Mouse (Mus musculus): ENCODE results near the gene Dhdh.
"Not testable (repeated sequence)": the region's sequence is repeated elsewhere in the genome, so short reads cannot be mapped to it uniquely, and the experiment has no call there.

Dhdh gene

GRCm38 (mm10) chr7:45509912-45510787 is 21.5 kb upstream of the Dhdh start, which contains the start of gene Nucb1:
Nucb1 (minus strand) TSS chr7:45510406.
- DNase-seq (ENCODE audit: low read depth, low spot score) = peak; percentile 96

- no peak for DNase-seq (ENCODE audit: low read depth, low spot score)
Measured at GRCm38 (mm10) chr7:45509181-45509882, 20.7 kb upstream of the Dhdh start.

- DNase-seq (ENCODE audit: low read depth, low spot score) = no peak
Measured at GRCm38 (mm10) chr7:45508561-45508960, 20.0 kb upstream of the Dhdh start.

GRCm38 (mm10) chr7:45507583-45507982 is 19.0 kb upstream of the Dhdh start:
- no peak for DNase-seq (ENCODE audit: low read depth, low spot score)

GRCm38 (mm10) chr7:45498427-45498826 is 9.8 kb upstream of the Dhdh start:
- no peak for DNase-seq (ENCODE audit: low read depth, low spot score)

- DNase-seq (ENCODE audit: low read depth, low spot score) = no peak
Measured at GRCm38 (mm10) chr7:45494548-45494947, 5.9 kb upstream of the Dhdh start.

GRCm38 (mm10) chr7:45492951-45493350 is 4.3 kb upstream of the Dhdh start:
- DNase-seq (ENCODE audit: low read depth, low spot score) = no peak

GRCm38 (mm10) chr7:45492225-45492844 is 3.7 kb upstream of the Dhdh start:
- no peak for DNase-seq (ENCODE audit: low read depth, low spot score)

- peak; percentile 36 for DNase-seq (ENCODE audit: low read depth, low spot score)
Measured at GRCm38 (mm10) chr7:45491264-45491663, 2.7 kb upstream of the Dhdh start.

GRCm38 (mm10) chr7:45490822-45491221 is 2.2 kb upstream of the Dhdh start:
- no peak for DNase-seq (ENCODE audit: low read depth, low spot score)

GRCm38 (mm10) chr7:45489578-45489977 is 973 bp upstream of the Dhdh start:
- no peak for DNase-seq (ENCODE audit: low read depth, low spot score)

- no peak for DNase-seq (ENCODE audit: low read depth, low spot score)
Measured at GRCm38 (mm10) chr7:45487861-45488292, 728 bp downstream of the Dhdh start.

- no peak for DNase-seq (ENCODE audit: low read depth, low spot score)
Measured at GRCm38 (mm10) chr7:45486761-45487415, 1.7 kb downstream of the Dhdh start, which contains the start of gene Gm45808. Gm45808 (minus strand) TSS chr7:45486811.

GRCm38 (mm10) chr7:45486158-45486557 is 2.4 kb downstream of the Dhdh start:
- DNase-seq (ENCODE audit: low read depth, low spot score) = no peak

GRCm38 (mm10) chr7:45484985-45485384 is 3.6 kb downstream of the Dhdh start:
- not testable (repeated sequence) for DNase-seq (ENCODE audit: low read depth, low spot score)

GRCm38 (mm10) chr7:45482166-45482565 is 6.4 kb downstream of the Dhdh start:
- no peak for DNase-seq (ENCODE audit: low read depth, low spot score)

GRCm38 (mm10) chr7:45481374-45481927 is 7.2 kb downstream of the Dhdh start, which contains the start of gene Tulp2:
Tulp2 (plus strand) TSS chr7:45481877.
- peak; percentile 94 for DNase-seq (ENCODE audit: low read depth, low spot score)

- DNase-seq (ENCODE audit: low read depth, low spot score) = not testable (repeated sequence)
Measured at GRCm38 (mm10) chr7:45480310-45480709, 8.3 kb downstream of the Dhdh start.

- no peak for DNase-seq (ENCODE audit: low read depth, low spot score)
Measured at GRCm38 (mm10) chr7:45478774-45479173, 9.8 kb downstream of the Dhdh start.

GRCm38 (mm10) chr7:45477003-45477402 is 11.6 kb downstream of the Dhdh start:
- peak; percentile 79 for DNase-seq (ENCODE audit: low read depth, low spot score)

- DNase-seq (ENCODE audit: low read depth, low spot score) = no peak
Measured at GRCm38 (mm10) chr7:45476453-45476852, 12.2 kb downstream of the Dhdh start.
